16 mouse cellular contexts compared by ENCODE assay signal in the genomic region with DNA sequence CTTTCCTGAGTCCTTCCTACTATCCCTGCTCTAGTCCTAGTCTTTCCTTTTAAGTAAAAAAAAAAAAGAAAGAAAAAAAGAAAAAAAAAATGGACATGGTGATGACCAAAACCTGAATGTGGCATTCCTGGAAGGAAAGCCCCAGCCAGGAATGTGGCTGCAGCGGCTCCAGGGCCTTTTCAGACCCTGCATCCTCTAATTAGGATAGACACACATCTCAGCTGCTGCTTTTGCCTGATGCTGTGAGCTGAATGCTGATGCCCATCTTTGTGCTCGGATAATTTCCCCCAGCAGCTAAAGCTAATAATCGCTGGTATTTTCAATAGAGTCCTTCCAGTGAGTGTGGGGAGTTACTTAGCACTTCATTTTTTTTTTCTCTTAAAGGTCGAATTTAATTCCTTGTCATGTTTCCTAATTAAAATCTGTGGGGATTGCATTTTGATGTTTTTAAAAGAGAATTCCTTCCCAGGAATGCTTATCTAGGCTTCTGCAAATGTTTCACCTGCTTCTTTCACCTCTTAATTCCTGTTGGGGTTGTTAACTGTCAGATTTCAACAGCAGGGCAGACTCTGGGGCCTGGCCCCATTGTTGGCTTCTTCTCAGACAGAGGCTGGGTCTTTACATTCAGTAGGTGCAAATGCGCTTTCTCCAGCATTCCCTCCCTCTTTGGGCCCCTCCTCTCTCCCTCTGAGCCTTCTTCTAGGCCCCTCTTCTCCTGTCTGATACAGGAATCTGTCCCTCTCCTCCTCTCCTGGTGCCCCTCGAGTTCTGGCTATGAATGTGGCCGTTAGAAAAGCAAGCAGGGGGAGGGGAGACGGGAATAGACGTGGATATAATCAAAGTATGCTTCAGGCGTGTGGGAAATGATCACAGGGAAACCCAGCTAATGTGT. TPM values are rescaled to one million over a fixed set of nuclear protein-coding genes. Genes with fewer than 3 reads are reported as not detected.
A peak's percentile ranks its signal among the peaks of the same experiment; 100 is the strongest.
DNase-seq lines count a peak whose midpoint lies in the region; ATAC-seq and TF ChIP-seq lines count a peak whose summit lies in the region.
"Had no signal": no experiment of that assay in that cellular context is flagged by ENCODE, and none has a peak within 500 bp of the region (broad histone marks: within the 10 kb centered on the region; RNA-seq: fewer than 3 reads in every experiment).

No protein-coding gene starts in this region.

- 37% methylated on average over 10 of the region's 10 CpGs for WGBS in stomach, embryonic 16.5 days
- 41% methylated on average over 10 of the region's 10 CpGs for WGBS in stomach, postnatal 0 days
- WGBS in forebrain, embryonic 16.5 days = 5% methylated on average over 10 of the region's 10 CpGs
- WGBS in midbrain, embryonic 12.5 days = 6% methylated on average over 10 of the region's 10 CpGs

- DNase-seq in stomach, postnatal 0 days (ENCODE audit: low spot score) = no peak
- DNase-seq in cerebellum, adult 18-20 months = no peak
- no peak for DNase-seq in gastrocnemius, postnatal 10 days
- no peak for DNase-seq in kidney, postnatal 25 days
- DNase-seq: adrenal gland, postnatal 10 days; gastrocnemius, postnatal 25 days; heart, postnatal 4 days; liver; right cerebral cortex, postnatal 14 days had no signal

- ATAC-seq in stomach, embryonic 16.5 days (ENCODE audit: insufficient read depth, low FRiP score) = no peak
- no peak for ATAC-seq in stomach, postnatal 0 days (ENCODE audit: low FRiP score, low TSS enrichment)
- ATAC-seq in forebrain, embryonic 16.5 days = peak; percentile 45
- peak; percentile 73 for ATAC-seq in midbrain, embryonic 12.5 days (ENCODE audit: low FRiP score, low read depth)

- TF ChIP-seq EP300 in stomach, postnatal 0 days (optimal IDR thresholded peaks at IDR 0.05) = no peak

- H3K4me1 ChIP-seq in stomach, embryonic 16.5 days (ENCODE audit: control insufficient read depth, insufficient read depth, low read length) = no peaks in the 10 kb centered on the region
- no peaks in the 10 kb centered on the region for H3K4me1 ChIP-seq in stomach, postnatal 0 days (replicated peaks; ENCODE audit: control insufficient read depth, insufficient read depth)
- H3K4me1 ChIP-seq in forebrain, embryonic 16.5 days (replicated peaks; ENCODE audit: control insufficient read depth, insufficient read depth, low read length) = peaks cover 35% of the 10 kb centered on the region
- peaks cover 47% of the 10 kb centered on the region for H3K4me1 ChIP-seq in midbrain, embryonic 12.5 days

- H3K4me3 ChIP-seq in stomach, embryonic 16.5 days (replicated peaks; ENCODE audit: low read length) = no peak overlapping the region
- no peak overlapping the region for H3K4me3 ChIP-seq in stomach, postnatal 0 days (ENCODE audit: low read depth, low read length)
- no peak overlapping the region for H3K4me3 ChIP-seq in forebrain, embryonic 16.5 days (replicated peaks; ENCODE audit: low read length)
- no peak overlapping the region for H3K4me3 ChIP-seq in midbrain, embryonic 12.5 days
- H3K4me3 ChIP-seq: kidney, embryonic 15.5 days; left cerebral cortex, adult 2 months; lung, embryonic 15.5 days had no signal

- no peaks in the 10 kb centered on the region for H3K36me3 ChIP-seq in stomach, embryonic 16.5 days (ENCODE audit: control insufficient read depth, insufficient read depth, low read length)
- no peaks in the 10 kb centered on the region for H3K36me3 ChIP-seq in stomach, postnatal 0 days (ENCODE audit: control insufficient read depth, insufficient read depth, low read length)
- no peaks in the 10 kb centered on the region for H3K36me3 ChIP-seq in forebrain, embryonic 16.5 days (ENCODE audit: control insufficient read depth, insufficient read depth)
- no peaks in the 10 kb centered on the region for H3K36me3 ChIP-seq in midbrain, embryonic 12.5 days
- H3K36me3 ChIP-seq: kidney, embryonic 15.5 days; lung, embryonic 15.5 days had no signal

- H3K4me2 ChIP-seq in stomach, embryonic 16.5 days (ENCODE audit: low read depth, low read length) = no peak overlapping the region
- H3K4me2 ChIP-seq in stomach, postnatal 0 days (replicated peaks; ENCODE audit: low read depth) = no peak overlapping the region
- H3K4me2 ChIP-seq in forebrain, embryonic 16.5 days (ENCODE audit: low read length) = no peak overlapping the region
- peak overlapping the region; percentile 31 for H3K4me2 ChIP-seq in midbrain, embryonic 12.5 days (replicated peaks)
- H3K4me2 ChIP-seq: kidney, embryonic 15.5 days; lung, embryonic 15.5 days had no signal

- TF ChIP-seq CTCF in stomach, postnatal 0 days (IDR thresholded peaks at IDR 0.05; ENCODE audit: low read depth) = no peak

- 0 out of 2 replicates have a peak, but pooled peaks cover 2% of the 10 kb centered on the region for H3K27me3 ChIP-seq in stomach, embryonic 16.5 days (ENCODE audit: control insufficient read depth, insufficient read depth, low read length)
- no peaks in the 10 kb centered on the region for H3K27me3 ChIP-seq in stomach, postnatal 0 days (ENCODE audit: control insufficient read depth, insufficient read depth, low read length)
- no peaks in the 10 kb centered on the region for H3K27me3 ChIP-seq in forebrain, embryonic 16.5 days (replicated peaks; ENCODE audit: control insufficient read depth, insufficient read depth, low read length)
- H3K27me3 ChIP-seq in midbrain, embryonic 12.5 days = peaks cover 18% of the 10 kb centered on the region; the same call in 1 of the 2 replicates
- H3K27me3 ChIP-seq: CH12.LX had no signal

- no peaks in the 10 kb centered on the region for H3K9me3 ChIP-seq in stomach, embryonic 16.5 days (replicated peaks; ENCODE audit: control insufficient read depth, low read length)
- no peaks in the 10 kb centered on the region for H3K9me3 ChIP-seq in stomach, postnatal 0 days (ENCODE audit: control insufficient read depth, low read length)
- H3K9me3 ChIP-seq in forebrain, embryonic 16.5 days (ENCODE audit: control insufficient read depth, low read length) = no peaks in the 10 kb centered on the region
- H3K9me3 ChIP-seq in midbrain, embryonic 12.5 days = no peaks in the 10 kb centered on the region
- H3K9me3 ChIP-seq: kidney, embryonic 15.5 days; lung, embryonic 15.5 days had no signal

- 0 out of 2 replicates have a peak overlapping the region, but pooled peaks have one; percentile 13 for H3K9ac ChIP-seq in stomach, embryonic 16.5 days (ENCODE audit: low read length)
- H3K9ac ChIP-seq in stomach, postnatal 0 days (ENCODE audit: low read length) = no peak overlapping the region
- H3K9ac ChIP-seq in forebrain, embryonic 16.5 days (replicated peaks; ENCODE audit: low read depth, low read length) = peak overlapping the region; percentile 18; the same call in 1 of the 2 replicates
- no peak overlapping the region; the same call in 1 of the 2 replicates for H3K9ac ChIP-seq in midbrain, embryonic 12.5 days (replicated peaks)
- H3K9ac ChIP-seq: kidney, embryonic 15.5 days; lung, embryonic 15.5 days had no signal

- H3K27ac ChIP-seq in stomach, embryonic 16.5 days (ENCODE audit: low read length) = no peak overlapping the region
- no peak overlapping the region for H3K27ac ChIP-seq in stomach, postnatal 0 days (replicated peaks)
- H3K27ac ChIP-seq in forebrain, embryonic 16.5 days (ENCODE audit: low read length) = peak overlapping the region; percentile 88
- peak overlapping the region; percentile 97 for H3K27ac ChIP-seq in midbrain, embryonic 12.5 days (replicated peaks)
- H3K27ac ChIP-seq: kidney, embryonic 15.5 days; left cerebral cortex, adult 2 months; lung, embryonic 15.5 days had no signal

RNA-seq across cellular contexts. Expression of a gene that starts 3.1 kb away (rescaled TPM):
- polyA plus RNA-seq in stomach, embryonic 16.5 days (2015; fragmentation: Nextera tagmentation; extraction: Ambion mirVana) = 21.8 and 24.7 TPM in 2 replicates
- 7.7 and 8.1 TPM in 2 replicates for polyA plus RNA-seq in stomach, postnatal 0 days (2015; fragmentation: Nextera tagmentation; extraction: Ambion mirVana)
- polyA plus RNA-seq in forebrain, embryonic 16.5 days (2015; fragmentation: Nextera tagmentation; extraction: Ambion mirVana) = 83.5 and 89.7 TPM in 2 replicates
- polyA plus RNA-seq in midbrain, embryonic 12.5 days (2016; fragmentation: Nextera tagmentation; extraction: Ambion mirVana) = 71.8 and 72.0 TPM in 2 replicates
- total RNA-seq in gastrocnemius, postnatal 10 days (2021) = 1 to 10 TPM; 7.6 to 9.2 TPM

Comparison
In these comparisons a context has a peak if more than half of its experiments do, and no peak if none do; other contexts are left out.
1. H3K9ac ChIP-seq: peak in stomach, embryonic 16.5 days (single experiment) and forebrain, embryonic 16.5 days (single experiment); none in stomach, postnatal 0 days (single experiment) and midbrain, embryonic 12.5 days (single experiment).
2. ATAC-seq: peak in forebrain, embryonic 16.5 days (single experiment) and midbrain, embryonic 12.5 days (single experiment); none in stomach, embryonic 16.5 days (single experiment) and stomach, postnatal 0 days (single experiment).
3. H3K27ac ChIP-seq: peak in forebrain, embryonic 16.5 days (single experiment) and midbrain, embryonic 12.5 days (single experiment); none in stomach, embryonic 16.5 days (single experiment) and stomach, postnatal 0 days (single experiment).